26 mouse cellular contexts compared by ENCODE assay signal in genomic region chr8:18316488-18316887, GRCm38 (mm10).
DNase-seq lines count a peak whose midpoint lies in the region; ATAC-seq lines count a peak whose summit lies in the region.
"Had no signal": no experiment of that assay in that cellular context is flagged by ENCODE, and none has a peak within 500 bp of the region (broad histone marks: within the 10 kb centered on the region; RNA-seq: fewer than 3 reads in every experiment).

No protein-coding gene starts in this region.

- H3K4me1 ChIP-seq in forebrain, embryonic 12.5 days: no peaks in the 10 kb centered on the region
- no peaks in the 10 kb centered on the region for H3K4me1 ChIP-seq in forebrain, embryonic 16.5 days (replicated peaks; ENCODE audit: control insufficient read depth, insufficient read depth, low read length)
- no peaks in the 10 kb centered on the region for H3K4me1 ChIP-seq in hindbrain, embryonic 16.5 days (ENCODE audit: control insufficient read depth, insufficient read depth, low read depth, low read length)
- no peaks in the 10 kb centered on the region for H3K4me1 ChIP-seq in hindbrain, embryonic 12.5 days
- H3K4me1 ChIP-seq in midbrain, embryonic 16.5 days (ENCODE audit: control insufficient read depth, insufficient read depth, low read length): peaks cover 2% of the 10 kb centered on the region; the same call in 1 of the 2 replicates
- no peaks in the 10 kb centered on the region; the same call in 1 of the 2 replicates for H3K4me1 ChIP-seq in midbrain, embryonic 13.5 days (replicated peaks)
- H3K4me1 ChIP-seq in embryonic facial prominence, embryonic 14.5 days (ENCODE audit: control insufficient read depth, insufficient read depth, low read length): no peaks in the 10 kb centered on the region
- H3K4me1 ChIP-seq: heart, embryonic 13.5 days; limb, embryonic 10.5 days; liver, embryonic 15.5 days; lung, embryonic 15.5 days; megakaryocyte, embryonic 14.5 days; stomach, embryonic 15.5 days had no signal

- DNase-seq in embryonic facial prominence, embryonic 14.5 days (ENCODE audit: low spot score): peak; percentile 3
- no peak for DNase-seq in heart, postnatal 36 days
- DNase-seq: adrenal gland, adult 2 months; cerebellum, adult 9-11 months; embryo, embryonic 11 days; gastrocnemius, postnatal 14 days; heart, adult 2 months; heart, postnatal 14 days; kidney, adult 18-20 months; liver; lung, postnatal 36 days; thymus, postnatal 25 days had no signal

- 76% methylated on average over 2 of the region's 2 CpGs for WGBS in forebrain, embryonic 12.5 days
- WGBS in forebrain, embryonic 16.5 days: 41% methylated on average over 2 of the region's 2 CpGs
- WGBS in hindbrain, embryonic 16.5 days: 71% methylated on average over 2 of the region's 2 CpGs
- 61% methylated on average over 2 of the region's 2 CpGs for WGBS in hindbrain, embryonic 12.5 days
- 34% methylated on average over 2 of the region's 2 CpGs for WGBS in midbrain, embryonic 16.5 days
- 75% methylated on average over 2 of the region's 2 CpGs for WGBS in midbrain, embryonic 13.5 days
- WGBS in embryonic facial prominence, embryonic 14.5 days: 59% methylated on average over 2 of the region's 2 CpGs

- H3K9ac ChIP-seq in forebrain, embryonic 12.5 days: no peak overlapping the region
- H3K9ac ChIP-seq in forebrain, embryonic 16.5 days (replicated peaks; ENCODE audit: low read depth, low read length): no peak overlapping the region
- H3K9ac ChIP-seq in hindbrain, embryonic 16.5 days (ENCODE audit: low read depth, low read length): no peak overlapping the region
- H3K9ac ChIP-seq in hindbrain, embryonic 12.5 days: no peak overlapping the region
- H3K9ac ChIP-seq in midbrain, embryonic 16.5 days (ENCODE audit: low read depth, low read length): no peak overlapping the region
- no peak overlapping the region for H3K9ac ChIP-seq in midbrain, embryonic 13.5 days (replicated peaks)
- H3K9ac ChIP-seq in embryonic facial prominence, embryonic 14.5 days (ENCODE audit: low read depth, low read length): no peak overlapping the region
- H3K9ac ChIP-seq: heart, embryonic 13.5 days; liver, embryonic 15.5 days; lung, embryonic 15.5 days; stomach, embryonic 15.5 days had no signal

- intact Hi-C loops in heart, postnatal 36 days (cut with DNase I): no loop called here

- no peak overlapping the region for H3K4me3 ChIP-seq in forebrain, embryonic 12.5 days (replicated peaks)
- H3K4me3 ChIP-seq in forebrain, embryonic 16.5 days (replicated peaks; ENCODE audit: low read length): no peak overlapping the region
- no peak overlapping the region for H3K4me3 ChIP-seq in hindbrain, embryonic 16.5 days (ENCODE audit: low read length)
- no peak overlapping the region for H3K4me3 ChIP-seq in hindbrain, embryonic 12.5 days
- no peak overlapping the region for H3K4me3 ChIP-seq in midbrain, embryonic 16.5 days (ENCODE audit: low read depth, low read length)
- no peak overlapping the region for H3K4me3 ChIP-seq in midbrain, embryonic 13.5 days (replicated peaks)
- H3K4me3 ChIP-seq in embryonic facial prominence, embryonic 14.5 days (ENCODE audit: low read depth, low read length): no peak overlapping the region
- H3K4me3 ChIP-seq: heart, adult 2 months; heart, embryonic 13.5 days; limb, embryonic 10.5 days; liver, embryonic 15.5 days; lung, embryonic 15.5 days; megakaryocyte, embryonic 14.5 days; stomach, embryonic 15.5 days had no signal

- no peaks in the 10 kb centered on the region for H3K36me3 ChIP-seq in forebrain, embryonic 12.5 days (replicated peaks)
- no peaks in the 10 kb centered on the region for H3K36me3 ChIP-seq in forebrain, embryonic 16.5 days (ENCODE audit: control insufficient read depth, insufficient read depth)
- no peaks in the 10 kb centered on the region for H3K36me3 ChIP-seq in hindbrain, embryonic 16.5 days (ENCODE audit: control insufficient read depth, insufficient read depth, low read length)
- H3K36me3 ChIP-seq in hindbrain, embryonic 12.5 days: no peaks in the 10 kb centered on the region
- no peaks in the 10 kb centered on the region for H3K36me3 ChIP-seq in midbrain, embryonic 16.5 days (ENCODE audit: control insufficient read depth, insufficient read depth, low read length)
- H3K36me3 ChIP-seq in midbrain, embryonic 13.5 days: no peaks in the 10 kb centered on the region
- no peaks in the 10 kb centered on the region for H3K36me3 ChIP-seq in embryonic facial prominence, embryonic 14.5 days (ENCODE audit: control insufficient read depth, insufficient read depth, low read length)
- H3K36me3 ChIP-seq: heart, embryonic 13.5 days; limb, embryonic 10.5 days; liver, embryonic 15.5 days; lung, embryonic 15.5 days; stomach, embryonic 15.5 days had no signal

- no peak overlapping the region for H3K27ac ChIP-seq in forebrain, embryonic 12.5 days
- no peak overlapping the region for H3K27ac ChIP-seq in forebrain, embryonic 16.5 days (ENCODE audit: low read length)
- H3K27ac ChIP-seq in hindbrain, embryonic 16.5 days (ENCODE audit: low read depth, low read length): no peak overlapping the region
- H3K27ac ChIP-seq in hindbrain, embryonic 12.5 days: no peak overlapping the region
- no peak overlapping the region for H3K27ac ChIP-seq in midbrain, embryonic 16.5 days (ENCODE audit: low read length)
- H3K27ac ChIP-seq in midbrain, embryonic 13.5 days: no peak overlapping the region
- no peak overlapping the region for H3K27ac ChIP-seq in embryonic facial prominence, embryonic 14.5 days (replicated peaks; ENCODE audit: low read depth, low read length)
- H3K27ac ChIP-seq: heart, adult 2 months; heart, embryonic 13.5 days; kidney, postnatal 0 days; limb, embryonic 10.5 days; liver, embryonic 15.5 days; lung, embryonic 15.5 days; stomach, embryonic 15.5 days had no signal

- ATAC-seq in forebrain, embryonic 12.5 days (ENCODE audit: low FRiP score): 0 out of 2 replicates have a peak, but pooled peaks have one; percentile 36
- ATAC-seq in forebrain, embryonic 16.5 days: no peak
- peak; percentile 77 for ATAC-seq in hindbrain, embryonic 16.5 days
- no peak for ATAC-seq in hindbrain, embryonic 12.5 days (ENCODE audit: low FRiP score)
- ATAC-seq in midbrain, embryonic 16.5 days: peak; percentile 86
- ATAC-seq in midbrain, embryonic 13.5 days: no peak
- no peak for ATAC-seq in embryonic facial prominence, embryonic 14.5 days (ENCODE audit: low read depth)
- ATAC-seq: inflammation-experienced regulatory T-cells, adult 6 months had no signal

- H3K4me2 ChIP-seq in forebrain, embryonic 12.5 days: no peak overlapping the region
- no peak overlapping the region for H3K4me2 ChIP-seq in forebrain, embryonic 16.5 days (ENCODE audit: low read length)
- no peak overlapping the region for H3K4me2 ChIP-seq in hindbrain, embryonic 16.5 days (ENCODE audit: low read length)
- H3K4me2 ChIP-seq in hindbrain, embryonic 12.5 days (replicated peaks): no peak overlapping the region
- H3K4me2 ChIP-seq in midbrain, embryonic 16.5 days (ENCODE audit: low read length): no peak overlapping the region
- H3K4me2 ChIP-seq in midbrain, embryonic 13.5 days (replicated peaks): no peak overlapping the region
- H3K4me2 ChIP-seq in embryonic facial prominence, embryonic 14.5 days (ENCODE audit: low read depth, low read length): no peak overlapping the region
- H3K4me2 ChIP-seq: heart, embryonic 13.5 days; liver, embryonic 15.5 days; lung, embryonic 15.5 days; stomach, embryonic 15.5 days had no signal

- no peaks in the 10 kb centered on the region for H3K9me3 ChIP-seq in forebrain, embryonic 12.5 days
- no peaks in the 10 kb centered on the region for H3K9me3 ChIP-seq in forebrain, embryonic 16.5 days (ENCODE audit: control insufficient read depth, low read length)
- no peaks in the 10 kb centered on the region for H3K9me3 ChIP-seq in hindbrain, embryonic 16.5 days (ENCODE audit: control insufficient read depth, low read length)
- no peaks in the 10 kb centered on the region for H3K9me3 ChIP-seq in hindbrain, embryonic 12.5 days (replicated peaks)
- no peaks in the 10 kb centered on the region for H3K9me3 ChIP-seq in midbrain, embryonic 16.5 days (replicated peaks; ENCODE audit: control insufficient read depth, low read length, poor library complexity, severe bottlenecking)
- H3K9me3 ChIP-seq in midbrain, embryonic 13.5 days: no peaks in the 10 kb centered on the region
- H3K9me3 ChIP-seq in embryonic facial prominence, embryonic 14.5 days (ENCODE audit: control insufficient read depth, low read length): no peaks in the 10 kb centered on the region
- H3K9me3 ChIP-seq: heart, embryonic 13.5 days; limb, embryonic 10.5 days; liver, embryonic 15.5 days; lung, embryonic 15.5 days; megakaryocyte, embryonic 14.5 days; stomach, embryonic 15.5 days had no signal

- no peaks in the 10 kb centered on the region for H3K27me3 ChIP-seq in forebrain, embryonic 12.5 days
- H3K27me3 ChIP-seq in forebrain, embryonic 16.5 days (replicated peaks; ENCODE audit: control insufficient read depth, insufficient read depth, low read length): no peaks in the 10 kb centered on the region
- H3K27me3 ChIP-seq in hindbrain, embryonic 16.5 days (replicated peaks; ENCODE audit: control insufficient read depth, insufficient read depth, low read length): no peaks in the 10 kb centered on the region
- H3K27me3 ChIP-seq in hindbrain, embryonic 12.5 days: no peaks in the 10 kb centered on the region
- no peaks in the 10 kb centered on the region for H3K27me3 ChIP-seq in midbrain, embryonic 16.5 days (ENCODE audit: control insufficient read depth, insufficient read depth, low read depth, low read length)
- no peaks in the 10 kb centered on the region for H3K27me3 ChIP-seq in midbrain, embryonic 13.5 days
- H3K27me3 ChIP-seq in embryonic facial prominence, embryonic 14.5 days (replicated peaks; ENCODE audit: control insufficient read depth, insufficient read depth, low read length): no peaks in the 10 kb centered on the region
- H3K27me3 ChIP-seq: heart, embryonic 13.5 days; liver, embryonic 15.5 days; lung, embryonic 15.5 days; megakaryocyte, embryonic 14.5 days; stomach, embryonic 15.5 days had no signal

Comparison
In these comparisons a context has a peak if more than half of its experiments do, and no peak if none do; other contexts are left out.
1. ATAC-seq: peak in forebrain, embryonic 12.5 days (single experiment), hindbrain, embryonic 16.5 days (single experiment) and midbrain, embryonic 16.5 days (single experiment); none in forebrain, embryonic 16.5 days (single experiment), hindbrain, embryonic 12.5 days (single experiment), midbrain, embryonic 13.5 days (single experiment) and embryonic facial prominence, embryonic 14.5 days (single experiment).